Mouse (Mus musculus) large intestine, adult 2 months (tissue): Measurements from ENCODE around the gene Ift22. TPM values are rescaled to one million over a fixed set of nuclear protein-coding genes. Genes with fewer than 3 reads are reported as not detected.

Source experiments
- DNase-seq: peaks from one replicate; pipeline ENCODE4 v3.0.0-alpha.2; 2012; ENCODE audit warnings: low read depth, low spot score
- WGBS: fragments of 180-500 bp; shearing (Covaris S2); methylation state at CpG from one replicate; pipeline ENCODE4 v1.1.7; 2018; 5-methylcytosine and 5-hydroxymethylcytosine counted together
- polyA plus RNA-seq: library from polyadenylated mRNA; depleted of rRNA; stranded (reverse); fragments of >200 nt; gene quantifications from 2 replicates; pipeline ENCODE4 v1.2.3, GENCODE M21; 2012; rRNA removed

Gene Ift22
- 25.1 and 26.3 TPM in 2 replicates for polyA plus RNA-seq

GRCm38 (mm10) chr5:136907991-136908857, at the start of gene Ift22:
TSS of gene Ift22 (plus strand) at chr5:136908150.
- DNase-seq, result peak; percentile 72
- WGBS, result 6% methylated on average over 32 of the region's 32 CpGs

GRCm38 (mm10) chr5:136861191-136861940, 46.6 kb upstream of the Ift22 start:
- DNase-seq, result no peak
- WGBS, result 40% methylated on average over 20 of the region's 20 CpGs

GRCm38 (mm10) chr5:136862806-136863205, 45.1 kb upstream of the Ift22 start:
- DNase-seq, result no peak
- 72% methylated on average over 4 of the region's 4 CpGs for WGBS

- no peak for DNase-seq
- 74% methylated on average over 9 of the region's 9 CpGs for WGBS
Observed at GRCm38 (mm10) chr5:136863276-136863675, 44.7 kb upstream of the Ift22 start.

GRCm38 (mm10) chr5:136863961-136864674, 43.8 kb upstream of the Ift22 start:
- no peak for DNase-seq
- 27% methylated on average over 14 of the region's 14 CpGs for WGBS

GRCm38 (mm10) chr5:136867706-136868105, 40.2 kb upstream of the Ift22 start:
- DNase-seq, result no peak
- 79% methylated on average over 5 of the region's 5 CpGs for WGBS

- no peak for DNase-seq
- WGBS, result 53% methylated on average over 10 of the region's 10 CpGs
Observed at GRCm38 (mm10) chr5:136869451-136870114, 38.4 kb upstream of the Ift22 start.

- WGBS, result 81% methylated on average over 8 of the region's 8 CpGs
- no peak for DNase-seq
Observed at GRCm38 (mm10) chr5:136872417-136872816, 35.5 kb upstream of the Ift22 start.

GRCm38 (mm10) chr5:136874271-136874670, 33.7 kb upstream of the Ift22 start:
- WGBS, result 60% methylated on average over 10 of the region's 10 CpGs

GRCm38 (mm10) chr5:136880101-136880500, 27.8 kb upstream of the Ift22 start:
- WGBS, result 75% methylated on average over 8 of the region's 8 CpGs
- DNase-seq, result no peak

More at GRCm38 (mm10) chr5:136874271-136874670, 33.7 kb upstream of the Ift22 start:
- no peak for DNase-seq

- peak; percentile 27 for DNase-seq
- 6% methylated on average over 39 of the region's 39 CpGs for WGBS
Observed at GRCm38 (mm10) chr5:136881380-136882009, 26.5 kb upstream of the Ift22 start.

- WGBS, result 8% methylated on average over 47 of the region's 47 CpGs
- no peak for DNase-seq
Observed at GRCm38 (mm10) chr5:136882055-136882787, 25.7 kb upstream of the Ift22 start.

GRCm38 (mm10) chr5:136882788-136883439, 25.0 kb upstream of the Ift22 start, which contains the start of gene Col26a1:
TSS of gene Col26a1 (minus strand) at chr5:136883209.
- no peak for DNase-seq
- 2% methylated on average over 44 of the region's 44 CpGs for WGBS

- 52% methylated on average over 7 of the region's 7 CpGs for WGBS
- no peak for DNase-seq
Observed at GRCm38 (mm10) chr5:136886957-136887356, 21.0 kb upstream of the Ift22 start.

GRCm38 (mm10) chr5:136888539-136889355, 19.2 kb upstream of the Ift22 start:
- 45% methylated on average over 19 of the region's 19 CpGs for WGBS
- no peak for DNase-seq

- no peak for DNase-seq
- WGBS, result 51% methylated on average over 25 of the region's 25 CpGs
Observed at GRCm38 (mm10) chr5:136894840-136895528, 13.0 kb upstream of the Ift22 start.
